Mouse (Mus musculus) testis, adult 2 months (tissue): ENCODE results near the gene Cdk2ap2.
"Not testable (repeated sequence)": the region's sequence is repeated elsewhere in the genome, so short reads cannot be mapped to it uniquely, and the experiment has no call there.

Source experiments
- CTCF ChIP-seq: fragments of 200-500 bp; IDR thresholded peaks from 2 replicates; pipeline ENCODE4 v1.5.1; 2012; ENCODE audit warnings: low read depth, mild to moderate bottlenecking, inconsistent platforms, low read length, moderate library complexity; ENCODE audit not compliant: control insufficient read depth, insufficient read depth, insufficient replicate concordance
- POLR2A ChIP-seq: fragments of 200-500 bp; IDR thresholded peaks from 2 replicates; pipeline ENCODE4 v1.6.1; 2012; ENCODE audit warnings: low read depth, mild to moderate bottlenecking, inconsistent platforms, low read length, moderate library complexity; ENCODE audit not compliant: control insufficient read depth

GRCm38 (mm10) chr19:4064501-4064900, 32.5 kb upstream of the Cdk2ap2 start:
- not testable (repeated sequence) for TF ChIP-seq POLR2A, CTCF
